Mouse (Mus musculus): ENCODE data around the gene Tmsb15b1.

DNA sequence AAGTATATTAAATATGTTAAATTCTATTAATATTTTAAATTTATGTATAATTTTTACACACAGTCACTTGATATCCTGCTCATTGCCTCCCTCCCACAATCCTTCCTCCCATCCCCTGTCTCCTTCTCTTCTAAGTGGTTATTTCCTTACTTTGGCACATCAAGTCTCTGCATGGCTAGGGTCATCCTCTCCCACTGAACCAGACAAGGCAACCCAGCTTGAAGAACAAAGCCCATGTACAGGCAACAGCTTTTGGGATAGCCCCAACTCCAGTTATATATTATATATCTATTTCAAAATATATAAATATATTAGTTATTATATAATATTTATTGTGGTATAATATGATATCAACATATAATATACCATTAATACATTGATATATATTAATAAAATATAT, 50.8 kb downstream of the Tmsb15b1 start:
- TF ChIP-seq POLR2A (IDR thresholded peaks at IDR 0.05; ENCODE audit: borderline replicate concordance, extremely low read depth, insufficient read depth, insufficient read length, poor library complexity, severe bottlenecking) (no peak), CTCF (IDR thresholded peaks at IDR 0.05; ENCODE audit: borderline replicate concordance, extremely low read depth, insufficient read depth, insufficient read length) (no peak)
